Mouse (Mus musculus) liver, adult 2 months (tissue): ENCODE measurements around the gene Foxp1.

Source experiments
- CTCF ChIP-seq: fragments of 200-500 bp; IDR thresholded peaks from 2 replicates; pipeline ENCODE4 v1.5.1; 2011; ENCODE audit warnings: low read depth, low read length, control low read depth
- POLR2A ChIP-seq: fragments of 200-500 bp; IDR thresholded peaks from 2 replicates; pipeline ENCODE4 v1.6.1; 2011; ENCODE audit warnings: low read length, control low read depth; ENCODE audit not compliant: insufficient read depth; ENCODE audit errors: extremely low read depth

GRCm38 (mm10) chr6:99314746-99315145, 207.8 kb downstream of the Foxp1 start:
- TF ChIP-seq CTCF, result no peak
- no peak for TF ChIP-seq POLR2A
